Comparison of ENCODE assay signal across 11 mouse cellular contexts in the genomic region with DNA sequence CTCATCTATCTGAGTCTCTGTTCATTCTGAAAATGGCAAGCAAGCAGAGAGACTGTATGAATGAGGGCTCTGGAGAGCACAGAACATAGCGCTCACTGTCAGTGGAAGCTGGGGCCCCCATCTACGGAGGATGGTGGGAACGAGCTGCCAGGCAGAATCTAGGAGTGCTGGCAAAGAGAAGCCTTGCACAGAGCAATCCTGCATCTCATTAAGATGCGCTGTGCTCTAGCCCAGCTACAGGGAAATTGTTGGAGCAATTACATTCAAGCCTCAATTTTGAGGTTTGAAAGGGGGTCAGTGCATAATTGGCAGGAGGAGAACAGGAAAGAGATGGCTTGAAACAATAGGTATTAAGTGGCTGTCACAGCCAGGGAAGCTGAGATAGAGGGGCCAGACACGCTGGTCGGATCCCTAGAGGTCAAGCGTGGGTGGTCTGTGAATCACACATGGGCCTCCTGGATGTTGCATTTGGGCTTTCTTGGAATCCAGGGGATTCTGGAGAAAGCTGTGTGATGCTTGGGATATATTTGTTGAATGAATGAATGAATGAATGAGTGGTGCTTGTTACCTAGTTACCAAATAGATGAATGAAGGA.
DNase-seq lines count a peak whose midpoint lies in the region; ATAC-seq and TF ChIP-seq lines count a peak whose summit lies in the region.
"Had no signal": no experiment of that assay in that cellular context is flagged by ENCODE, and none has a peak within 500 bp of the region (broad histone marks: within the 10 kb centered on the region; RNA-seq: fewer than 3 reads in every experiment).

No protein-coding gene starts in this region.

- peaks cover 10% of the 10 kb centered on the region for H3K4me1 ChIP-seq in hindbrain, embryonic 11.5 days (replicated peaks; ENCODE audit: control insufficient read depth, insufficient read depth, low read length)
- peaks cover 23% of the 10 kb centered on the region for H3K4me1 ChIP-seq in cerebellum, adult 2 months (ENCODE audit: control insufficient read depth, insufficient read depth, low read length)

- no peak overlapping the region for H3K9ac ChIP-seq in hindbrain, embryonic 11.5 days (ENCODE audit: low read depth, low read length)
- H3K9ac ChIP-seq: liver, embryonic 13.5 days had no signal

- DNase-seq in layer of hippocampus, adult 18-20 months (ENCODE audit: low spot score in 2 of 2) = peak; percentile 58 to 78
- no peak for DNase-seq in layer of hippocampus, adult 11-12 months (ENCODE audit: low spot score)
- peak; percentile 34 for DNase-seq in hindbrain, embryonic 11.5 days (ENCODE audit: low spot score)
- peak; percentile 41 for DNase-seq in left cerebral cortex, postnatal 4 days
- peak; percentile 55 for DNase-seq in right cerebral cortex, postnatal 14 days
- DNase-seq in cerebellum, adult 18-20 months = no peak
- no peak for DNase-seq in cerebellum, adult 2 months
- no peak for DNase-seq in gastrocnemius, adult 18-20 months (ENCODE audit: low spot score)
- DNase-seq: heart, adult 18-20 months; kidney, adult 2 months; liver, embryonic 13.5 days had no signal

- no peak for TF ChIP-seq CTCF in cerebellum, adult 2 months (IDR thresholded peaks at IDR 0.05; ENCODE audit: borderline replicate concordance, insufficient read depth, low read depth, low read length)

- H3K4me3 ChIP-seq in hindbrain, embryonic 11.5 days (ENCODE audit: low read depth, low read length) = no peak overlapping the region
- no peak overlapping the region for H3K4me3 ChIP-seq in cerebellum, adult 2 months (replicated peaks; ENCODE audit: insufficient read depth, low read depth, low read length)
- H3K4me3 ChIP-seq: liver, embryonic 13.5 days had no signal

- 37% methylated on average over 7 of the region's 7 CpGs for WGBS in hindbrain, embryonic 11.5 days
- WGBS in cerebellum, adult 2 months = 73% methylated on average over 7 of the region's 7 CpGs

- no peak overlapping the region for H3K27ac ChIP-seq in hindbrain, embryonic 11.5 days (ENCODE audit: low read depth, low read length)
- no peak overlapping the region for H3K27ac ChIP-seq in cerebellum, adult 2 months (ENCODE audit: insufficient read depth, low read length)
- H3K27ac ChIP-seq: liver, embryonic 13.5 days had no signal

- no peaks in the 10 kb centered on the region for H3K36me3 ChIP-seq in hindbrain, embryonic 11.5 days (ENCODE audit: control insufficient read depth, insufficient read depth, low read length)
- H3K36me3 ChIP-seq: liver, embryonic 13.5 days had no signal

- ATAC-seq in hindbrain, embryonic 11.5 days (ENCODE audit: low FRiP score) = 0 out of 2 replicates have a peak, but pooled peaks have one; percentile 46

- no peak for TF ChIP-seq POLR2A in cerebellum, adult 2 months (IDR thresholded peaks at IDR 0.05; ENCODE audit: borderline replicate concordance, insufficient read depth, low read length)

- no peak overlapping the region for H3K4me2 ChIP-seq in hindbrain, embryonic 11.5 days (replicated peaks; ENCODE audit: low read depth, low read length)
- H3K4me2 ChIP-seq: liver, embryonic 13.5 days had no signal

- intact Hi-C loops in left cerebral cortex, postnatal 4 days (cut with DNase I) = no loop called here

- H3K27me3 ChIP-seq in hindbrain, embryonic 11.5 days (ENCODE audit: control insufficient read depth, insufficient read depth, low read length) = no peaks in the 10 kb centered on the region
- no peaks in the 10 kb centered on the region for H3K27me3 ChIP-seq in cerebellum, adult 2 months (ENCODE audit: control insufficient read depth, insufficient read depth, low read length)
- H3K27me3 ChIP-seq: liver, embryonic 13.5 days had no signal

- no peaks in the 10 kb centered on the region for H3K9me3 ChIP-seq in hindbrain, embryonic 11.5 days (ENCODE audit: control insufficient read depth, low read length)
- H3K9me3 ChIP-seq: liver, embryonic 13.5 days had no signal

Comparison
In these comparisons a context has a peak if more than half of its experiments do, and no peak if none do; other contexts are left out.
1. DNase-seq: peak in layer of hippocampus, adult 18-20 months (2 of 2), hindbrain, embryonic 11.5 days (single experiment), left cerebral cortex, postnatal 4 days (single experiment) and right cerebral cortex, postnatal 14 days (single experiment); none in layer of hippocampus, adult 11-12 months (single experiment), cerebellum, adult 18-20 months (0 of 2), cerebellum, adult 2 months (0 of 2) and gastrocnemius, adult 18-20 months (single experiment).